Mouse (Mus musculus) MEL (cell line): ENCODE data around the gene Epb41l5.

Source experiments
- BHLHE40 ChIP-seq: IDR thresholded peaks from 2 replicates; pipeline ENCODE4 v1.6.1; 2012; ENCODE audit warnings: low read depth, mild to moderate bottlenecking, inconsistent platforms, low read length, improper control_type of control experiment, borderline replicate concordance
- CHD2 ChIP-seq: IDR thresholded peaks from 2 replicates; pipeline ENCODE4 v1.6.1; 2011; ENCODE audit warnings: low read length, improper control_type of control experiment
- CTCF ChIP-seq, 3 experiments: IDR thresholded peaks in 2 of 3; conservative IDR thresholded peaks in 1 of 3; 2 replicates each; pipeline ENCODE4 v1.5.1; 2011 to 2012; ENCODE audit warnings: low read length in 3 of 3, low read depth in 2 of 3, mild to moderate bottlenecking in 2 of 3, improper control_type of control experiment in 1 of 3, inconsistent platforms in 1 of 3, mixed read lengths in 1 of 3, moderate library complexity in 1 of 3; ENCODE audit not compliant: control insufficient read depth in 1 of 3, insufficient read depth in 1 of 3, poor library complexity in 1 of 3, severe bottlenecking in 1 of 3
- EP300 ChIP-seq, 2 experiments: IDR thresholded peaks; 2 replicates each; pipeline ENCODE4 v1.6.1; 2011; ENCODE audit warnings: improper control_type of control experiment in 2 of 2, low read length in 2 of 2, low read depth in 1 of 2, mild to moderate bottlenecking in 1 of 2
- HCFC1 ChIP-seq: IDR thresholded peaks from 2 replicates; pipeline ENCODE4 v1.6.1; 2012; ENCODE audit warnings: low read depth, mild to moderate bottlenecking, inconsistent platforms, low read length, improper control_type of control experiment, moderate library complexity
- MAX ChIP-seq: IDR thresholded peaks from 2 replicates; pipeline ENCODE4 v1.6.1; 2011; ENCODE audit warnings: low read length, improper control_type of control experiment
- NRF1 ChIP-seq: IDR thresholded peaks from 2 replicates; pipeline ENCODE4 v1.6.1; 2014; ENCODE audit warnings: low read depth, mild to moderate bottlenecking, inconsistent platforms, low read length, improper control_type of control experiment, moderate library complexity; ENCODE audit not compliant: poor library complexity, insufficient read depth, severe bottlenecking
- POLR2A ChIP-seq, 2 experiments: IDR thresholded peaks; 2 replicates each; pipeline ENCODE4 v1.6.1; 2011 to 2012; ENCODE audit warnings: low read length in 2 of 2, mild to moderate bottlenecking in 2 of 2, control low read depth in 1 of 2, improper control_type of control experiment in 1 of 2, low read depth in 1 of 2, moderate library complexity in 1 of 2; ENCODE audit not compliant: control insufficient read depth in 1 of 2, insufficient read depth in 1 of 2, poor library complexity in 1 of 2
- POLR2AphosphoS2 ChIP-seq: IDR thresholded peaks from 2 replicates; pipeline ENCODE4 v1.6.1; 2011; ENCODE audit warnings: low read length, improper control_type of control experiment
- TBP ChIP-seq: IDR thresholded peaks from 2 replicates; pipeline ENCODE4 v1.8.0; 2011; ENCODE audit warnings: low read depth, low read length, improper control_type of control experiment
- TCF12 ChIP-seq: IDR thresholded peaks from 2 replicates; pipeline ENCODE4 v1.6.1; 2014; ENCODE audit warnings: low read depth, mild to moderate bottlenecking, inconsistent platforms, low read length, improper control_type of control experiment, moderate library complexity

GRCm38 (mm10) chr1:119584974-119585373, 63.8 kb downstream of the Epb41l5 start:
- TF ChIP-seq POLR2A (IDR thresholded peaks at IDR 0.05; ENCODE audit: control insufficient read depth in 1 of 2, insufficient read depth in 1 of 2, low read depth in 1 of 2, low read length in 2 of 2, poor library complexity in 1 of 2) (no peak), POLR2AphosphoS2 (no peak), CTCF (IDR thresholded peaks at IDR 0.05 in 2 of 3, conservative IDR thresholded peaks at IDR 0.05 in 1 of 3; ENCODE audit: control insufficient read depth in 1 of 3, insufficient read depth in 1 of 3, low read depth in 2 of 3, low read length in 3 of 3, poor library complexity in 1 of 3, severe bottlenecking in 1 of 3) (no peak), CHD2 (no peak), TCF12 (no peak), NRF1 (no peak), MAX (no peak), EP300 (IDR thresholded peaks at IDR 0.05; ENCODE audit: low read depth in 1 of 2, low read length in 2 of 2) (no peak), TBP (no peak), HCFC1 (no peak), BHLHE40 (no peak)
